Mouse (Mus musculus) C2C12 (cell line): ENCODE measurements around the gene Olfr223.

Source experiments
- CEBPB ChIP-seq: IDR thresholded peaks from one replicate; pipeline ENCODE4 v1.6.1; 2011; ENCODE audit warnings: low read depth, mild to moderate bottlenecking, control low read depth, moderate library complexity
- CTCF ChIP-seq: IDR thresholded peaks from one replicate; pipeline ENCODE4 v1.5.1; 2011; ENCODE audit not compliant: control insufficient read depth, insufficient read depth, insufficient read length
- MYOD1 ChIP-seq: IDR thresholded peaks from one replicate; pipeline ENCODE4 v1.6.1; 2011; ENCODE audit warnings: low read depth; ENCODE audit not compliant: control insufficient read depth, insufficient read length

GRCm38 (mm10) chr11:59599211-59599610 is 6.1 kb upstream of the Olfr223 start:
- no peak for TF ChIP-seq MYOD1
- TF ChIP-seq CTCF = no peak
- TF ChIP-seq CEBPB = no peak
